Mouse (Mus musculus) sigmoid colon, adult 10 weeks (tissue): ENCODE data around the gene Tspan9. TPM values are rescaled to one million over a fixed set of nuclear protein-coding genes. Genes with fewer than 3 reads are reported as not detected.

ENCODE experiments used
- polyA plus RNA-seq: library from polyadenylated mRNA; stranded (reverse); fragments of 350-450 nt; fragmentation: Illumina TruSeq; extraction: RNeasy Lipid Tissue Mini Kit (QIAGEN cat#74804); gene quantifications from one replicate; pipeline ENCODE4 v1.2.3, GENCODE M21; 2014; ENCODE audit warnings: low read depth, low replicate concordance

The Tspan9 gene
- 2.6 TPM for polyA plus RNA-seq

DNA sequence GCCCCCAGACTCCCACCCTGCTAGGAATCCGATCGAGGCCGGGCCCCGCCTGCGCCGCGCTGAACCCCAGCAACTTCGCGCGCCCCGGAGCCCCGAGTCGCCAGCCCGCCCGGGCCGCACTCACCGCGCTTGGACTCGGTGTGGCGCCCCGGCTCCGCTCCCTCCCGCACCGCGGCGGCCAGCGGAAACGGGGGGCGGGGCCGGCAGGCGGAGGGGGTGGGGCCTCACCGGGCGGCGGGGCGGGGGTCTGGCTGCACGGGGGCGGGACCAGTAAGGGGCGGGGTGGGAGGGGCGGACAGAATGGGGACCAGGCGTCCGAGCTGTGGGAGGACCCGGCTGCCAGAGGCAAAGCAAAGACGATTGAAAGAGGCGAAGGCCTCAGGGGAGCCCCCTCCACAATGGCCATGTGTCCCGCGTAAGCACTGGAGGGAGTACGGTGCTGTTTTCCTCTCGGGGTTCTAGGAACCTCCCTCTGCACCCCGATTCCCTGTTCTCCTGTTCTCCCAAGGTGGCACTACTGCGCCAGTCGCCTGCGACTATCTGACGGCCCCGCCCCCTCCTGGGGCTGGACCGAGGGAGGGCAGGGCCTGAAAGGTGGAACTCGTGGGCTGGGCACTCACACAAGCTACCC lies at the start of gene Tspan9:
Tspan9 (minus strand) TSS at position 205 of the 631 bp plus-strand sequence.

Other genes with a start within 250 kb of the Tspan9 start
- gene Tead4, start 157.2 kb upstream of the Tspan9 start, polyA plus RNA-seq = 1.4 TPM
- 0.95 TPM for gene Tulp3, start 212.3 kb upstream of the Tspan9 start, polyA plus RNA-seq
- gene Rhno1, start 219.3 kb upstream of the Tspan9 start, polyA plus RNA-seq = 9.6 TPM
- 3.5 TPM for gene Foxm1, start 219.4 kb upstream of the Tspan9 start, polyA plus RNA-seq
- gene Tex52, start 231.9 kb upstream of the Tspan9 start, polyA plus RNA-seq = not detected
- gene Gm44596, start 231.9 kb upstream of the Tspan9 start, polyA plus RNA-seq = not detected